Mouse (Mus musculus) MEL (cell line): ENCODE measurements at regions not wholly inside any gene's neighbourhood (a gene's known extent, or its start where the extent isn't known, plus 50 kb on each side); places are given as distances from the start of the nearest gene placed in this dataset.

Source experiments
- DNase-seq: peaks from one replicate; pipeline ENCODE4 v3.0.0; 2011; ENCODE audit warnings: low read depth, low spot score
- H3K27ac ChIP-seq: 2 replicates; pipeline ENCODE4 v1.5.1; 2012; ENCODE audit warnings: low read depth, mild to moderate bottlenecking, control low read depth, low read length, moderate library complexity; ENCODE audit not compliant: control insufficient read depth
- H3K27me3 ChIP-seq, 2 experiments: fragments of 150-350 bp in 1 of 2; sonication (generic) in 1 of 2; 2 replicates each; pipeline ENCODE4 v1.6.1; 2012; ENCODE audit warnings: low read length in 2 of 2, mild to moderate bottlenecking in 2 of 2, improper control_type of control experiment in 1 of 2, moderate library complexity in 1 of 2; ENCODE audit not compliant: insufficient read depth in 2 of 2, control insufficient read depth in 1 of 2
- H3K36me3 ChIP-seq, 2 experiments: 2 replicates each; pipeline ENCODE4 v1.6.1; 2012 to 2014; ENCODE audit warnings: low read length in 2 of 2, improper control_type of control experiment in 1 of 2, inconsistent platforms in 1 of 2, mild to moderate bottlenecking in 1 of 2; ENCODE audit not compliant: insufficient read depth in 2 of 2, control insufficient read depth in 1 of 2
- H3K4me1 ChIP-seq, 2 experiments: fragments of 150-350 bp in 1 of 2; sonication (generic) in 1 of 2; 2 replicates each; pipeline ENCODE4 v1.6.1; 2012; ENCODE audit warnings: low read length in 2 of 2, improper control_type of control experiment in 1 of 2, mild to moderate bottlenecking in 1 of 2; ENCODE audit not compliant: insufficient read depth in 2 of 2, control insufficient read depth in 1 of 2
- H3K4me3 ChIP-seq, 2 experiments: fragments of 150-350 bp in 1 of 2; sonication (generic) in 1 of 2; 2 replicates each; pipeline ENCODE4 v1.5.1; 2012; ENCODE audit warnings: low read depth in 2 of 2, low read length in 2 of 2, mild to moderate bottlenecking in 2 of 2, moderate library complexity in 2 of 2, control low read depth in 1 of 2, improper control_type of control experiment in 1 of 2; ENCODE audit not compliant: control insufficient read depth in 1 of 2, insufficient read depth in 1 of 2
- H3K79me2 ChIP-seq: 2 replicates; pipeline ENCODE4 v1.6.1; 2012; ENCODE audit warnings: mild to moderate bottlenecking, low read length, moderate library complexity; ENCODE audit not compliant: control insufficient read depth, poor library complexity, insufficient read depth
- H3K9ac ChIP-seq: 2 replicates; pipeline ENCODE4 v1.6.1; 2012; ENCODE audit warnings: low read depth, mild to moderate bottlenecking, control low read depth, low read length, moderate library complexity; ENCODE audit not compliant: control insufficient read depth, poor library complexity, severe bottlenecking
- H3K9me3 ChIP-seq: fragments of 150-350 bp; sonication (generic); replicated peaks from 2 replicates; pipeline ENCODE4 v1.6.1; 2012; ENCODE audit warnings: mild to moderate bottlenecking, low read length, improper control_type of control experiment, moderate library complexity; ENCODE audit not compliant: insufficient read depth
- BHLHE40 ChIP-seq: IDR thresholded peaks from 2 replicates; pipeline ENCODE4 v1.6.1; 2012; ENCODE audit warnings: low read depth, mild to moderate bottlenecking, inconsistent platforms, low read length, improper control_type of control experiment, borderline replicate concordance
- CHD1 ChIP-seq: IDR thresholded peaks from 2 replicates; pipeline ENCODE4 v1.6.1; 2012; ENCODE audit warnings: low read depth, mild to moderate bottlenecking, inconsistent platforms, low read length, improper control_type of control experiment
- CHD2 ChIP-seq: IDR thresholded peaks from 2 replicates; pipeline ENCODE4 v1.6.1; 2011; ENCODE audit warnings: low read length, improper control_type of control experiment
- CTCF ChIP-seq, 3 experiments: IDR thresholded peaks in 2 of 3; conservative IDR thresholded peaks in 1 of 3; 2 replicates each; pipeline ENCODE4 v1.5.1; 2011 to 2012; ENCODE audit warnings: low read length in 3 of 3, low read depth in 2 of 3, mild to moderate bottlenecking in 2 of 3, improper control_type of control experiment in 1 of 3, inconsistent platforms in 1 of 3, mixed read lengths in 1 of 3, moderate library complexity in 1 of 3; ENCODE audit not compliant: control insufficient read depth in 1 of 3, insufficient read depth in 1 of 3, poor library complexity in 1 of 3, severe bottlenecking in 1 of 3
- ELF1 ChIP-seq: IDR thresholded peaks from 2 replicates; pipeline ENCODE4 v1.6.1; 2014; ENCODE audit warnings: low read depth, mild to moderate bottlenecking, inconsistent platforms, low read length, improper control_type of control experiment, moderate library complexity
- EP300 ChIP-seq, 2 experiments: IDR thresholded peaks; 2 replicates each; pipeline ENCODE4 v1.6.1; 2011; ENCODE audit warnings: improper control_type of control experiment in 2 of 2, low read length in 2 of 2, low read depth in 1 of 2, mild to moderate bottlenecking in 1 of 2
- GABPA ChIP-seq: IDR thresholded peaks from 2 replicates; pipeline ENCODE4 v1.6.1; 2012; ENCODE audit warnings: low read depth, mild to moderate bottlenecking, inconsistent platforms, low read length, improper control_type of control experiment, moderate library complexity
- MAX ChIP-seq: IDR thresholded peaks from 2 replicates; pipeline ENCODE4 v1.6.1; 2011; ENCODE audit warnings: low read length, improper control_type of control experiment
- MAZ ChIP-seq: IDR thresholded peaks from 2 replicates; pipeline ENCODE4 v1.6.1; 2012; ENCODE audit warnings: low read depth, mild to moderate bottlenecking, inconsistent platforms, low read length, improper control_type of control experiment
- MEF2A ChIP-seq: IDR thresholded peaks from 2 replicates; pipeline ENCODE4 v1.6.1; 2014; ENCODE audit warnings: low read depth, mild to moderate bottlenecking, inconsistent platforms, low read length, improper control_type of control experiment; ENCODE audit not compliant: poor library complexity, insufficient replicate concordance, severe bottlenecking; ENCODE audit errors: extremely low read depth
- MYC ChIP-seq: IDR thresholded peaks from 2 replicates; pipeline ENCODE4 v1.6.1; 2011; ENCODE audit warnings: low read depth, mild to moderate bottlenecking, low read length, improper control_type of control experiment, moderate library complexity
- NELFE ChIP-seq: IDR thresholded peaks from 2 replicates; pipeline ENCODE4 v1.6.1; 2011; ENCODE audit warnings: low read depth, low read length, improper control_type of control experiment
- NRF1 ChIP-seq: IDR thresholded peaks from 2 replicates; pipeline ENCODE4 v1.6.1; 2014; ENCODE audit warnings: low read depth, mild to moderate bottlenecking, inconsistent platforms, low read length, improper control_type of control experiment, moderate library complexity; ENCODE audit not compliant: poor library complexity, insufficient read depth, severe bottlenecking
- POLR2A ChIP-seq, 2 experiments: IDR thresholded peaks; 2 replicates each; pipeline ENCODE4 v1.6.1; 2011 to 2012; ENCODE audit warnings: low read length in 2 of 2, mild to moderate bottlenecking in 2 of 2, control low read depth in 1 of 2, improper control_type of control experiment in 1 of 2, low read depth in 1 of 2, moderate library complexity in 1 of 2; ENCODE audit not compliant: control insufficient read depth in 1 of 2, insufficient read depth in 1 of 2, poor library complexity in 1 of 2
- RAD21 ChIP-seq: IDR thresholded peaks from 2 replicates; pipeline ENCODE4 v1.6.1; 2011; ENCODE audit warnings: mild to moderate bottlenecking, low read depth, low read length, improper control_type of control experiment
- RCOR1 ChIP-seq: IDR thresholded peaks from 2 replicates; pipeline ENCODE4 v1.6.1; 2012; ENCODE audit warnings: low read depth, mild to moderate bottlenecking, inconsistent platforms, low read length, improper control_type of control experiment
- SIN3A ChIP-seq: IDR thresholded peaks from 2 replicates; pipeline ENCODE4 v1.6.1; 2012; ENCODE audit warnings: low read length, improper control_type of control experiment, inconsistent platforms
- SMC3 ChIP-seq: IDR thresholded peaks from 2 replicates; pipeline ENCODE4 v1.6.1; 2011; ENCODE audit warnings: low read depth, low read length, improper control_type of control experiment
- TAL1 ChIP-seq: IDR thresholded peaks from 2 replicates; pipeline ENCODE4 v1.6.1; 2012; ENCODE audit warnings: mild to moderate bottlenecking, inconsistent platforms, low read length, moderate library complexity, mixed read lengths
- TCF12 ChIP-seq: IDR thresholded peaks from 2 replicates; pipeline ENCODE4 v1.6.1; 2014; ENCODE audit warnings: low read depth, mild to moderate bottlenecking, inconsistent platforms, low read length, improper control_type of control experiment, moderate library complexity
- UBTF ChIP-seq: IDR thresholded peaks from 2 replicates; pipeline ENCODE4 v1.6.1; 2012; ENCODE audit warnings: low read depth, mild to moderate bottlenecking, inconsistent platforms, low read length, improper control_type of control experiment, moderate library complexity, borderline replicate concordance; ENCODE audit not compliant: insufficient read depth
- ZC3H11A ChIP-seq: IDR thresholded peaks from 2 replicates; pipeline ENCODE4 v1.6.1; 2012; ENCODE audit warnings: low read depth, mild to moderate bottlenecking, inconsistent platforms, low read length, improper control_type of control experiment
- ZNF384 ChIP-seq: IDR thresholded peaks from 2 replicates; pipeline ENCODE4 v1.6.1; 2012; ENCODE audit warnings: low read depth, mild to moderate bottlenecking, inconsistent platforms, low read length, improper control_type of control experiment

GRCm38 (mm10) chr8:26260294-26260693 lies 141.0 kb downstream of the Gm45692 start:
- Histone ChIP-seq H3K4me3 (no peak overlapping the region), H3K36me3 (no peaks in the 10 kb centered on the region), H3K9me3 (no peaks in the 10 kb centered on the region), H3K9ac (no peak overlapping the region), H3K4me1 (no peaks in the 10 kb centered on the region), H3K27ac (no peak overlapping the region), H3K27me3 (peaks cover 0 to 4% of the 10 kb centered on the region in 2 experiments; a peak in 1 of 4 replicates), H3K79me2 (no peaks in the 10 kb centered on the region)
- no peak for DNase-seq
- TF ChIP-seq RCOR1 (no peak), SMC3 (no peak), TCF12 (no peak), SIN3A (no peak), CHD1 (no peak), ELF1 (no peak), MAX (no peak)

DNA sequence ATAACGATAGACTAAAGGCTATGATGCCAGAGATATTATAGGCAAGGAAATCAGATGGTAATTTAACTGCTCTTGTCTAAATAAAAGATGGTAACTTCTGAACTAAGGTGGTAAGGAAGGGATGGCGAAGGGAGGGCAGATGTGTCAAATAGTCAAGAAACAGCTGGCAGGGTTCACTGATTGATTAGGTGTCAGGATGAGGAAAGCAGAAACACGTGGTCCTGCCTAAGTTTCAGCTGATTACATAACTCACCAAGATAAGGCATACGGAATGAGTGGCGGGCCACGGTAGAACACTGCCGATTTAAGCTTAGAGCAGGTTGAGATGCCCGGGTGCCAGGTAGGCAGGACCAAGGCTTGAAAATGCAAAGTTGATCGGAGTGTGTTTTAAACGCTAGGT lies 143.2 kb downstream of the Gm45692 start:
- Histone ChIP-seq H3K27me3 (peaks cover 0 to 4% of the 10 kb centered on the region in 2 experiments; a peak in 1 of 4 replicates), H3K36me3 (no peaks in the 10 kb centered on the region), H3K9me3 (no peaks in the 10 kb centered on the region), H3K9ac (no peak overlapping the region), H3K4me1 (no peaks in the 10 kb centered on the region), H3K79me2 (no peaks in the 10 kb centered on the region), H3K27ac (no peak overlapping the region), H3K4me3 (no peak overlapping the region)
- no peak for TF ChIP-seq NELFE
- no peak for TF ChIP-seq RAD21
- no peak for TF ChIP-seq MYC
- no peak for TF ChIP-seq UBTF
- TF ChIP-seq MAZ = no peak
- TF ChIP-seq ZNF384 = no peak
- TF ChIP-seq BHLHE40 = no peak
- TF ChIP-seq MEF2A = no peak
- TF ChIP-seq CHD2 = no peak
- TF ChIP-seq TCF12 = no peak
- TF ChIP-seq EP300 (IDR thresholded peaks at IDR 0.05; ENCODE audit: low read depth in 1 of 2, low read length in 2 of 2) = no peak
- TF ChIP-seq POLR2A (IDR thresholded peaks at IDR 0.05; ENCODE audit: control insufficient read depth in 1 of 2, insufficient read depth in 1 of 2, low read depth in 1 of 2, low read length in 2 of 2, poor library complexity in 1 of 2) = no peak
- TF ChIP-seq NRF1 = no peak
- TF ChIP-seq ZC3H11A = no peak
- TF ChIP-seq RCOR1 = no peak
- TF ChIP-seq CTCF (IDR thresholded peaks at IDR 0.05 in 2 of 3, conservative IDR thresholded peaks at IDR 0.05 in 1 of 3; ENCODE audit: control insufficient read depth in 1 of 3, insufficient read depth in 1 of 3, low read depth in 2 of 3, low read length in 3 of 3, poor library complexity in 1 of 3, severe bottlenecking in 1 of 3) = no peak
- TF ChIP-seq GABPA = no peak
- no peak for TF ChIP-seq TAL1
- TF ChIP-seq MAX = no peak
- no peak for TF ChIP-seq SMC3
- no peak for DNase-seq
